8 mouse cellular contexts compared by ENCODE assay signal in genomic region chrX:95166317-95166716, GRCm38 (mm10). TPM values are rescaled to one million over a fixed set of nuclear protein-coding genes. Genes with fewer than 3 reads are reported as not detected.
DNase-seq lines count a peak whose midpoint lies in the region; ATAC-seq and TF ChIP-seq lines count a peak whose summit lies in the region.

No protein-coding gene starts in this region.

- H3K27me3 ChIP-seq in intestine, embryonic 15.5 days (replicated peaks): no peaks in the 10 kb centered on the region
- H3K27me3 ChIP-seq in midbrain, embryonic 10.5 days (ENCODE audit: low read depth, poor library complexity, severe bottlenecking): peaks cover 61% of the 10 kb centered on the region

- no peak for TF ChIP-seq CTCF in cortical plate, adult 2 months (IDR thresholded peaks at IDR 0.05; ENCODE audit: extremely low read depth, insufficient read depth, low read length)

- peak overlapping the region; percentile 41 for H3K9ac ChIP-seq in intestine, embryonic 15.5 days

- no peaks in the 10 kb centered on the region for H3K9me3 ChIP-seq in intestine, embryonic 15.5 days
- no peaks in the 10 kb centered on the region for H3K9me3 ChIP-seq in midbrain, embryonic 10.5 days (replicated peaks)

- WGBS in intestine, embryonic 15.5 days: 20% methylated on average over 16 of the region's 16 CpGs
- WGBS in midbrain, embryonic 10.5 days: 19% methylated on average over 16 of the region's 16 CpGs

- intact Hi-C loops in left cerebral cortex, postnatal 25 days (cut with DNase I): loop anchor here (5.0 kb wide), 1 partner anchor 139 kb away; the partner anchor contains the start of gene Spin4

- H3K36me3 ChIP-seq in intestine, embryonic 15.5 days: no peaks in the 10 kb centered on the region
- H3K36me3 ChIP-seq in midbrain, embryonic 10.5 days: no peaks in the 10 kb centered on the region

- DNase-seq in gastrocnemius, postnatal 25 days: peak; percentile 90
- DNase-seq in left cerebral cortex, postnatal 25 days (ENCODE audit: low spot score in 2 of 2): peak; percentile 83 to 97
- DNase-seq in midbrain, embryonic 10.5 days (ENCODE audit: low spot score): peak; percentile 89
- DNase-seq in right cerebral cortex, postnatal 4 days: peak; percentile 75

- peak overlapping the region; percentile 73 for H3K27ac ChIP-seq in cortical plate, adult 2 months (ENCODE audit: insufficient read depth, low read length)
- H3K27ac ChIP-seq in intestine, embryonic 15.5 days: peak overlapping the region; percentile 76; the same call in 1 of the 2 replicates
- H3K27ac ChIP-seq in midbrain, embryonic 10.5 days (replicated peaks): peak overlapping the region; percentile 87

- H3K4me3 ChIP-seq in cortical plate, adult 2 months (ENCODE audit: insufficient read depth, low read length): peak overlapping the region; percentile 68
- peak overlapping the region; percentile 47 for H3K4me3 ChIP-seq in intestine, embryonic 15.5 days (replicated peaks)
- H3K4me3 ChIP-seq in midbrain, embryonic 10.5 days: peak overlapping the region; percentile 58

- peak overlapping the region; percentile 56 for H3K4me2 ChIP-seq in intestine, embryonic 15.5 days (replicated peaks)

- ATAC-seq in activated CD4-positive, CD25-positive, alpha-beta regulatory T cell, adult 4 months: peak; percentile 98
- peak; percentile 98 for ATAC-seq in intestine, embryonic 15.5 days
- ATAC-seq in erythroid progenitor cell, adult 5-6 weeks (replicated peaks; ENCODE audit: low FRiP score, poor library complexity, severe bottlenecking): no peak

- TF ChIP-seq POLR2A in cortical plate, adult 2 months (IDR thresholded peaks at IDR 0.05; ENCODE audit: extremely low read depth, insufficient read depth, low read length): peak; percentile 89

- H3K4me1 ChIP-seq in cortical plate, adult 2 months (ENCODE audit: control insufficient read depth, insufficient read depth, low read length): no peaks in the 10 kb centered on the region; the same call in 1 of the 2 replicates
- no peaks in the 10 kb centered on the region for H3K4me1 ChIP-seq in intestine, embryonic 15.5 days (replicated peaks)
- peaks cover 37% of the 10 kb centered on the region for H3K4me1 ChIP-seq in midbrain, embryonic 10.5 days

RNA-seq across cellular contexts. Expression of gene Arhgef9, which starts 30.3 kb away (rescaled TPM):
- under 1 TPM; 0.17 to 0.74 TPM for polyA plus RNA-seq in activated CD4-positive, CD25-positive, alpha-beta regulatory T cell, adult 4 months (2017; shearing (Covaris generic))
- 161 and 169 TPM in 2 replicates for polyA plus RNA-seq in cortical plate, adult 2 months (2012; rRNA removed)
- total RNA-seq in gastrocnemius, postnatal 25 days (2021): 10 to 100 TPM; 11.4 to 12.4 TPM
- 8.8 and 10.6 TPM in 2 replicates for polyA plus RNA-seq in intestine, embryonic 15.5 days (2015; fragmentation: Nextera tagmentation; extraction: Ambion mirVana)
- 100 to 1,000 TPM; 299 to 320 TPM for total RNA-seq in left cerebral cortex, postnatal 25 days (2021)
- polyA plus RNA-seq in midbrain, embryonic 10.5 days (2016; fragmentation: Nextera tagmentation; extraction: Ambion mirVana): 15.7 and 20.0 TPM in 2 replicates
- 0.84 TPM in 1 of 2 replicates, not detected in the other for total RNA-seq in erythroid progenitor cell, adult 5-6 weeks (2015; ENCODE audit: low replicate concordance)
- 0.98 TPM in 1 of 2 replicates, not detected in the other for total RNA-seq in erythroid progenitor cell, adult 5-6 weeks (2017; ENCODE audit: low replicate concordance)
